Mouse (Mus musculus) cerebellum, adult 2 months (tissue): ENCODE measurements around the gene Igsf21.
A peak's percentile ranks its signal among the peaks of the same experiment; 100 is the strongest.

Experiments used
- CTCF ChIP-seq: fragments of 200-500 bp; IDR thresholded peaks from 2 replicates; pipeline ENCODE4 v1.5.1; 2011; ENCODE audit warnings: low read depth, mild to moderate bottlenecking, control low read depth, low read length, moderate library complexity, borderline replicate concordance; ENCODE audit not compliant: insufficient read depth
- POLR2A ChIP-seq: fragments of 200-500 bp; IDR thresholded peaks from 2 replicates; pipeline ENCODE4 v1.6.1; 2011; ENCODE audit warnings: low read length, control low read depth, borderline replicate concordance; ENCODE audit not compliant: insufficient read depth

DNA sequence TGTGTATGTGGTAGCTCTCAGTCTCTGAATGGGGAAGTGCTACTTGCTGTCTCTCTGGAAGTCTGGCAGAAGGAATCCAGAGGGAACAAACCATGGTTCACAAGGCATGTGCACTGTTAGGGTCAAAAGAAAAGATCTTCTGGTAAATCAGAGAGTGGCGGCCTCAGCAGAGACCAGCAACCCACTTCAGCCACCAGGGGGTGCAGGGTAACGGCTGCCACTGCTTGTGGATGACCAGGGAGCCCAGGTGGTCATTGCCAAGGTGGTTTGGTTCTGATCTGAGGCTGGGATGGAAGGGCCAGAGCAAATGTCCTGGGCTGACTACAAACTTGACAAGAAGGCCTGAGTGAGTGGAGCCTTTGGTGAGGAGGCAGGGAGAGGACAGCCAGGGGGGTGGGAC lies 150.3 kb downstream of the Igsf21 start:
- TF ChIP-seq POLR2A, result no peak
- peak; percentile 49; the same call in 1 of the 2 replicates for TF ChIP-seq CTCF
